Mouse (Mus musculus) thymus, adult 2 months (tissue): ENCODE results near the gene Ctnna3. TPM values are rescaled to one million over a fixed set of nuclear protein-coding genes. Genes with fewer than 3 reads are reported as not detected.

Experiments
- DNase-seq: peaks from one replicate; pipeline ENCODE4 v3.0.0; 2021
- H3K27ac ChIP-seq: fragments of 200-500 bp; 2 replicates; pipeline ENCODE4 v1.5.1; 2012; ENCODE audit warnings: low read length, control low read depth; ENCODE audit not compliant: control insufficient read depth, insufficient read depth
- H3K27me3 ChIP-seq: fragments of 200-500 bp; 2 replicates; pipeline ENCODE4 v1.6.1; 2012; ENCODE audit warnings: mild to moderate bottlenecking, low read length, moderate library complexity, mixed read lengths; ENCODE audit not compliant: control insufficient read depth, insufficient read depth
- H3K36me3 ChIP-seq: fragments of 200-500 bp; 2 replicates; pipeline ENCODE4 v1.6.1; 2012; ENCODE audit warnings: mild to moderate bottlenecking, low read length, moderate library complexity; ENCODE audit not compliant: control insufficient read depth, insufficient read depth
- H3K4me1 ChIP-seq: fragments of 200-500 bp; replicated peaks from 2 replicates; pipeline ENCODE4 v1.6.1; 2012; ENCODE audit warnings: low read length; ENCODE audit not compliant: control insufficient read depth, insufficient read depth
- H3K4me3 ChIP-seq: fragments of 200-500 bp; 2 replicates; pipeline ENCODE4 v1.5.1; 2012; ENCODE audit warnings: mild to moderate bottlenecking, low read length, control low read depth, moderate library complexity; ENCODE audit not compliant: control insufficient read depth, insufficient read depth
- CTCF ChIP-seq: fragments of 200-500 bp; IDR thresholded peaks from 2 replicates; pipeline ENCODE4 v1.5.1; 2012; ENCODE audit warnings: mild to moderate bottlenecking, control low read depth, low read length, moderate library complexity, borderline replicate concordance; ENCODE audit not compliant: control insufficient read depth, poor library complexity, insufficient read depth; ENCODE audit errors: extremely low read depth
- POLR2A ChIP-seq: fragments of 200-500 bp; IDR thresholded peaks from 2 replicates; pipeline ENCODE4 v1.6.1; 2012; ENCODE audit warnings: mild to moderate bottlenecking, low read length, control low read depth, moderate library complexity; ENCODE audit not compliant: control insufficient read depth, poor library complexity, insufficient read depth; ENCODE audit errors: extremely low read depth
- WGBS: fragments of 180-500 bp; shearing (Covaris S2); methylation state at CpG from one replicate; pipeline ENCODE4 v1.1.7; 2018; 5-methylcytosine and 5-hydroxymethylcytosine counted together
- polyA plus RNA-seq: library from polyadenylated mRNA; depleted of rRNA; stranded (reverse); fragments of >200 nt; gene quantifications from 2 replicates; pipeline ENCODE4 v1.2.3, GENCODE M21; 2012

Gene Ctnna3
- polyA plus RNA-seq, 1 experiment: 0.46 TPM

- H3K4me3 ChIP-seq: no peak overlapping the region
- no peak for TF ChIP-seq POLR2A
- no peak for TF ChIP-seq CTCF
- no peaks in the 10 kb centered on the region for H3K4me1 ChIP-seq
- H3K36me3 ChIP-seq: no peaks in the 10 kb centered on the region
- H3K27ac ChIP-seq: no peak overlapping the region
- no peak for DNase-seq
- H3K27me3 ChIP-seq: no peaks in the 10 kb centered on the region
Measured at GRCm38 (mm10) chr10:64748651-64749050, 1318.8 kb downstream of the Ctnna3 start.

- no peak for TF ChIP-seq POLR2A
- no peak for TF ChIP-seq CTCF
- H3K27ac ChIP-seq: no peak overlapping the region
- no peak overlapping the region for H3K4me3 ChIP-seq
- no peak for DNase-seq
- no peaks in the 10 kb centered on the region for H3K4me1 ChIP-seq
- no peaks in the 10 kb centered on the region for H3K36me3 ChIP-seq
- 44% methylated on average over 5 of the region's 5 CpGs for WGBS
- no peaks in the 10 kb centered on the region for H3K27me3 ChIP-seq
Measured at GRCm38 (mm10) chr10:64750791-64751190, 1320.9 kb downstream of the Ctnna3 start.

GRCm38 (mm10) chr10:64836315-64836714, 1406.4 kb downstream of the Ctnna3 start:
- H3K27ac ChIP-seq: no peak overlapping the region
- H3K36me3 ChIP-seq: no peaks in the 10 kb centered on the region
- no peak for TF ChIP-seq CTCF
- no peak for TF ChIP-seq POLR2A
- H3K4me3 ChIP-seq: no peak overlapping the region
- WGBS: 94% methylated on average over 1 of the region's 1 CpGs
- no peaks in the 10 kb centered on the region for H3K27me3 ChIP-seq
- H3K4me1 ChIP-seq: no peaks in the 10 kb centered on the region
- no peak for DNase-seq

GRCm38 (mm10) chr10:64861439-64861838, 1431.5 kb downstream of the Ctnna3 start:
- H3K4me3 ChIP-seq: no peak overlapping the region
- H3K27ac ChIP-seq: no peak overlapping the region
- DNase-seq: no peak
- WGBS: 92% methylated on average over 2 of the region's 2 CpGs
- H3K27me3 ChIP-seq: no peaks in the 10 kb centered on the region
- H3K36me3 ChIP-seq: no peaks in the 10 kb centered on the region
- no peaks in the 10 kb centered on the region for H3K4me1 ChIP-seq
- TF ChIP-seq CTCF (no peak), POLR2A (no peak)

- DNase-seq: no peak
- no peaks in the 10 kb centered on the region for H3K4me1 ChIP-seq
- no peaks in the 10 kb centered on the region for H3K27me3 ChIP-seq
- no peak overlapping the region for H3K4me3 ChIP-seq
- H3K36me3 ChIP-seq: no peaks in the 10 kb centered on the region
- TF ChIP-seq CTCF: no peak
- TF ChIP-seq POLR2A: no peak
- 69% methylated on average over 3 of the region's 3 CpGs for WGBS
- H3K27ac ChIP-seq: no peak overlapping the region
Measured at GRCm38 (mm10) chr10:64870888-64871287, 1441.0 kb downstream of the Ctnna3 start.

- TF ChIP-seq CTCF (no peak), POLR2A (no peak)
- Histone ChIP-seq H3K27me3 (no peaks in the 10 kb centered on the region), H3K27ac (no peak overlapping the region), H3K4me3 (no peak overlapping the region), H3K36me3 (no peaks in the 10 kb centered on the region), H3K4me1 (no peaks in the 10 kb centered on the region)
- DNase-seq: no peak
- WGBS: 69% methylated on average over 2 of the region's 2 CpGs
Measured at GRCm38 (mm10) chr10:64876506-64876905, 1446.6 kb downstream of the Ctnna3 start.

- Histone ChIP-seq H3K27me3 (no peaks in the 10 kb centered on the region), H3K36me3 (no peaks in the 10 kb centered on the region), H3K4me1 (no peaks in the 10 kb centered on the region), H3K4me3 (no peak overlapping the region), H3K27ac (no peak overlapping the region)
- WGBS: 86% methylated on average over 3 of the region's 3 CpGs
- TF ChIP-seq POLR2A (no peak), CTCF (no peak)
- no peak for DNase-seq
Measured at GRCm38 (mm10) chr10:64879860-64880259, 1450.0 kb downstream of the Ctnna3 start.
